Mouse (Mus musculus) forebrain, embryonic 12.5 days (tissue): ENCODE measurements around the gene Ppp3r1. TPM values are rescaled to one million over a fixed set of nuclear protein-coding genes. Genes with fewer than 3 reads are reported as not detected.

Experiments
- ATAC-seq: fragments of 200-750 bp; cut with Nextera tagmentation; 2 replicates; pipeline ENCODE4 v1.8.0; 2017; ENCODE audit warnings: moderate TSS enrichment; ENCODE audit not compliant: low FRiP score
- H3K27ac ChIP-seq: fragments of 300-500 bp; sonication (generic); 2 replicates; pipeline ENCODE4 v1.5.1; 2016; ENCODE audit warnings: mild to moderate bottlenecking
- H3K27me3 ChIP-seq: fragments of 300-500 bp; sonication (generic); 2 replicates; pipeline ENCODE4 v1.6.1; 2016; ENCODE audit warnings: mild to moderate bottlenecking
- H3K36me3 ChIP-seq: fragments of 300-500 bp; sonication (generic); replicated peaks from 2 replicates; pipeline ENCODE4 v1.6.1; 2016; ENCODE audit warnings: mild to moderate bottlenecking
- H3K4me1 ChIP-seq: fragments of 300-500 bp; sonication (generic); 2 replicates; pipeline ENCODE4 v1.6.1; 2016
- H3K4me2 ChIP-seq: fragments of 300-500 bp; sonication (generic); 2 replicates; pipeline ENCODE4 v1.6.1; 2016; ENCODE audit warnings: mild to moderate bottlenecking, moderate library complexity
- H3K4me3 ChIP-seq: fragments of 300-500 bp; sonication (generic); replicated peaks from 2 replicates; pipeline ENCODE4 v1.5.1; 2016; ENCODE audit warnings: mild to moderate bottlenecking
- H3K9ac ChIP-seq: fragments of 300-500 bp; sonication (generic); 2 replicates; pipeline ENCODE4 v1.6.1; 2016; ENCODE audit warnings: mild to moderate bottlenecking
- H3K9me3 ChIP-seq: fragments of 300-500 bp; sonication (generic); 2 replicates; pipeline ENCODE4 v1.6.1; 2016
- WGBS: fragments of 180-500 bp; shearing (Covaris S2); methylation state at CpG from one replicate; pipeline ENCODE4 v1.1.7; 2016; 5-methylcytosine and 5-hydroxymethylcytosine counted together
- polyA plus RNA-seq: library from polyadenylated mRNA; unstranded; fragments of >200 nt; fragmentation: Nextera tagmentation; extraction: Ambion mirVana; gene quantifications from 2 replicates; pipeline ENCODE4 v1.2.1, GENCODE M21; 2016

The Ppp3r1 gene
- polyA plus RNA-seq, 1 experiment from 2014 or later, result 113 TPM

DNA sequence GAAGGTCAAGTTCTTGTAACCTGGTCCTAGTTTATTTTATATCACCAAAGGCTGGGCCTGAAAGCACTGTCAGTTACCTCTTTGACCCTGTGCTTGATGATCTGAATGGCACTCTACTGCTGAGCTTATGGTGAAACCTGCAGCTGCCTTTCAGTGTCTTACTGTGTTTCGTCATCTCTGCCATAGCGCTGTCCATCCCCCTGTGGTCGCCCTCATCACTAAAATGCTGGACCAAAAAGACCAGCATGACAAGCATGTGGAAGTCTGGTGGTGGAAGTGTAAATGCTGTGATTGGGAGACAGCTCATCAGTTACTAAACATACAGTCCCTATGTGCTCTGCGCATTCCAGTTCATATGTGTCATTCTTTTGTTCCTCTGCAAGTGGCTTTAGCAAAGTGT lies 13.2 kb downstream of the Ppp3r1 start:
- Histone ChIP-seq H3K9me3 (peaks cover 9% of the 10 kb centered on the region; the same call in 1 of the 2 replicates), H3K27ac (no peak overlapping the region), H3K36me3 (peaks cover 8% of the 10 kb centered on the region), H3K9ac (no peak overlapping the region), H3K4me2 (no peak overlapping the region), H3K4me3 (no peak overlapping the region), H3K4me1 (no peaks in the 10 kb centered on the region; the same call in 1 of the 2 replicates), H3K27me3 (no peaks in the 10 kb centered on the region)
- 96% methylated on average over 4 of the region's 4 CpGs for WGBS
- ATAC-seq, result no peak

DNA sequence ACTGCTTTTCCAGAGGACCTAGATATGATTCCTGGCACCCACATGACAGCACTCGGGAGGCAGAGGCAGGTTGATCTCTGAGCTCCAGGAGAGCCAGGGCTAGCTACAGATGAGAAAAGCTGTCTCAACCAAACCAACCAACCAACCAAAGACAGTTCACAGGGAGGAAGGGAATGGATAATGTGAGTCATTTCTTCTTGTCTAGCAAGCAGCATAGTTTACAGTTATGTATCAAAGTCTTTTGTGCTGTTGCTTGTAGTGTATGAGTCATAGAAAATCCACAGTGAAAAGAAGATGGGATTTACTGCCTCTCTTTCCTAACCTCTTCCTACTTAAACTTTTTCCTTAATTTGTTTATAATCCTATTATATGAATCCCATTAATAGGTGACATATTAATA lies 17.6 kb downstream of the Ppp3r1 start:
- no peak for ATAC-seq
- WGBS, result 93% methylated on average over 1 of the region's 1 CpGs

DNA sequence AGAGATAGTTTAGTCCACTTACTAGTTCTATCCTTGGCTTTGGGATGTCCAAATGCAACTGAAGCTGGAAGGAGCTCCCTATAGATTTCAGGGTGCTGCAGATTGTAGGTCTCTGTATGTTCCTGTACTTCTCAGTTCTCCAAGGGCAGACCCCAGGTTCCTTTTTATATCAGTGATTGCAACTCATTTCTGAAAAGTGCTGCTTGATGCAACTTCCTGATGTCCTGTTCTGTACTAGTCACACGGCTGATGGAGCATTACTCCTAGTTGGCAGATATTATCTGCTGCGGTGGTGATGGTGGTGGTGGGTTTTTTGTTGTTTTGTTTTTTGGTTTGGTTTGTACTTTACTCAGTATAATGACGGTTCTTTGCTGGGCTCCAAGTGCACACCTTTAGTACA lies 21.7 kb downstream of the Ppp3r1 start:
- Histone ChIP-seq H3K27ac (no peak overlapping the region), H3K36me3 (no peaks in the 10 kb centered on the region), H3K4me1 (no peaks in the 10 kb centered on the region), H3K4me3 (no peak overlapping the region), H3K9ac (no peak overlapping the region), H3K9me3 (no peaks in the 10 kb centered on the region), H3K4me2 (no peak overlapping the region), H3K27me3 (no peaks in the 10 kb centered on the region)
- 93% methylated on average over 3 of the region's 3 CpGs for WGBS
- no peak for ATAC-seq

More for the DNA sequence above, 17.6 kb downstream of the Ppp3r1 start:
- Histone ChIP-seq H3K27me3 (no peaks in the 10 kb centered on the region), H3K9me3 (peaks cover 9% of the 10 kb centered on the region; the same call in 1 of the 2 replicates), H3K4me1 (no peaks in the 10 kb centered on the region), H3K36me3 (peaks cover 8% of the 10 kb centered on the region), H3K27ac (no peak overlapping the region), H3K4me2 (no peak overlapping the region), H3K9ac (no peak overlapping the region), H3K4me3 (no peak overlapping the region)

DNA sequence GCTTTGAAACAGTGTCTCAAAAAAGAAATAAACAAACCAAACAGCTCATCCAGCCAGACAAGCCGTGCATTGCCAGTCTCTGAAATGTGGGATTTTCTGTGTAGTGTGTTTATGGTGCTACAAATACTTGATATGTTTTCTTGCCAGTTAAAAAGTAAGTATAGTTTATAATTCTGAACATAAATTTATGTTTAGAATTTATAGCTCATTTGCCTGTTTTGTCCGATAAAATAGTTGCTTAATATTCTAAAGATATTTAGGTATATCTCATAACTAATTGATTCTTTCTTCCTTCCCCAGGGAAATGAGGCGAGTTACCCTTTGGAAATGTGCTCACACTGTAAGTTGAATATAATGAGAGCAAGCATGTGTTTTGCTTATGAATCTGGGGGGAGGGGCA lies 22.7 kb downstream of the Ppp3r1 start, which contains the start of gene Wdr92:
Gene Wdr92 (plus strand): TSS at position 301 of the 400 bp plus-strand sequence.
- Histone ChIP-seq H3K27ac (no peak within 1 kb of the TSS), H3K4me2 (no peak within 1 kb of the TSS), H3K4me3 (no peak within 1 kb of the TSS), H3K4me1 (no peaks in the 10 kb centered on the region), H3K9me3 (no peaks in the 10 kb centered on the region), H3K36me3 (no peaks in the 10 kb centered on the region), H3K9ac (no peak within 1 kb of the TSS), H3K27me3 (no peaks in the 10 kb centered on the region)
- ATAC-seq, result no peak
- 80% methylated on average over 3 of the region's 3 CpGs for WGBS

DNA sequence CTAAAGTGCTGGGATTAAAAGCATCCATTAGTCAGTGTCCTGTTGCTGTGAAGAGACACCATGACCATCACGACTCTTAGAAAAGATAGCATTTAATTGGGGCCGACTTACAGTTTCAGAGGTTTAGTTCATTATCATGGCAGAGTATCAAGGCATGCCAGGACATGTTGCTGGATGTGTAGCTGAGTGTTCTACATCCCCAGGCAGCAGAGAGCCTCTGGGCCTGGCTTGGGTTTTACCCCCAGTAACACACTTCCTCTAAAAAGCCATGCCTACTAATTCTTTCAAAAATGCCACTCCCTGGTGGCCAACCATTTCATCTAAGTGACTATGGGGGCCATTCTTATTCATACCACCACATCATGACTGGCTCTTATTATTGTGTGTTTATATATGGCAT lies 24.1 kb downstream of the Ppp3r1 start:
- H3K27ac ChIP-seq, result no peak overlapping the region
- no peak overlapping the region for H3K9ac ChIP-seq
- H3K27me3 ChIP-seq, result no peaks in the 10 kb centered on the region
- no peak overlapping the region for H3K4me3 ChIP-seq
- 94% methylated on average over 2 of the region's 2 CpGs for whole genome bisulfite sequencing
- H3K4me1 ChIP-seq, result no peaks in the 10 kb centered on the region
- ATAC-seq, result no peak
- H3K4me2 ChIP-seq, result no peak overlapping the region
- H3K36me3 ChIP-seq, result no peaks in the 10 kb centered on the region
- H3K9me3 ChIP-seq, result no peaks in the 10 kb centered on the region

DNA sequence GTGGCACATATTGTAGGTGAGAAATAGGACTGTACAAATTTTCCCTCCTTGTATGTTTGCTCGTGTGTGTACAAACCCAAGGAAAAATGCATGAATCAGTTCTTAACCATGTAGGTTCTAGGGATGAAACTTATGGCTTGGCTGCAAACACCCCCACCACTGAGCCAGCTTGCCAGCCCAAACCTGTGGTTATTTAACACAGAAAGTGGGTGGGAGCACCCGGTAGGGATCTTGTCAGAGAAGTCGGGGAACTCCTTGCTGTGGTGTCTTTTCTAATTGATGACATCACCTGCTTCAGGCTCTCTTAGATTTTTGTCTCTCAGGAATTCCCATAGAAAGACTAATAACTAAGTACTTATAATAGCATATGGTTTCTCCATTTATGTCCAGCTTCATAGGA lies 28.6 kb downstream of the Ppp3r1 start:
- Histone ChIP-seq H3K27me3 (no peaks in the 10 kb centered on the region), H3K9ac (no peak overlapping the region), H3K27ac (no peak overlapping the region), H3K4me3 (no peak overlapping the region), H3K36me3 (0 out of 2 replicates have a peak, but pooled peaks cover 2% of the 10 kb centered on the region), H3K4me2 (no peak overlapping the region), H3K4me1 (peaks cover 14% of the 10 kb centered on the region), H3K9me3 (no peaks in the 10 kb centered on the region)
- no peak for ATAC-seq
- WGBS, result 78% methylated on average over 3 of the region's 3 CpGs

DNA sequence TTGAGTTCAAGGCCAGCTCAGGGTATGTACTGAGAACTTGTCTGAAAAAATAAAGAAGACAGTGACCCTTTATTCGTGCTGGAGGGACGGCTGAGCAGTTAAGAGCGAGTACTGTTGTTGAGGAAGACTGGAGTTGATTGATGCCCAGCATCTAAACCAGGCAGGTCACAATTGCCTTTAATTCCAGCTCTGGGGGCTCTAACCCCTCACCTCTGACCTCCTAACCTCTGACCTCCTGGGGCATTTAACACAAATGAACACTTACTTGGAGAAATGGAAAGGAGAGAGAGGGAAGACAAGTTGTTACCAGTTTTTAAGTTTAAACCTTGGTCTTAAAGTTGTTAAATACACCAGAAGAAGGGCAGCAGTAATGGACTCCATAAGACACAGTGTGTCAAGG lies 29.7 kb downstream of the Ppp3r1 start:
- Histone ChIP-seq H3K4me1 (peaks cover 14% of the 10 kb centered on the region), H3K9me3 (no peaks in the 10 kb centered on the region), H3K4me2 (no peak overlapping the region), H3K4me3 (no peak overlapping the region), H3K36me3 (0 out of 2 replicates have a peak, but pooled peaks cover 2% of the 10 kb centered on the region), H3K27ac (no peak overlapping the region), H3K27me3 (no peaks in the 10 kb centered on the region), H3K9ac (no peak overlapping the region)
- ATAC-seq, result no peak
- 50% methylated on average over 3 of the region's 3 CpGs for WGBS

DNA sequence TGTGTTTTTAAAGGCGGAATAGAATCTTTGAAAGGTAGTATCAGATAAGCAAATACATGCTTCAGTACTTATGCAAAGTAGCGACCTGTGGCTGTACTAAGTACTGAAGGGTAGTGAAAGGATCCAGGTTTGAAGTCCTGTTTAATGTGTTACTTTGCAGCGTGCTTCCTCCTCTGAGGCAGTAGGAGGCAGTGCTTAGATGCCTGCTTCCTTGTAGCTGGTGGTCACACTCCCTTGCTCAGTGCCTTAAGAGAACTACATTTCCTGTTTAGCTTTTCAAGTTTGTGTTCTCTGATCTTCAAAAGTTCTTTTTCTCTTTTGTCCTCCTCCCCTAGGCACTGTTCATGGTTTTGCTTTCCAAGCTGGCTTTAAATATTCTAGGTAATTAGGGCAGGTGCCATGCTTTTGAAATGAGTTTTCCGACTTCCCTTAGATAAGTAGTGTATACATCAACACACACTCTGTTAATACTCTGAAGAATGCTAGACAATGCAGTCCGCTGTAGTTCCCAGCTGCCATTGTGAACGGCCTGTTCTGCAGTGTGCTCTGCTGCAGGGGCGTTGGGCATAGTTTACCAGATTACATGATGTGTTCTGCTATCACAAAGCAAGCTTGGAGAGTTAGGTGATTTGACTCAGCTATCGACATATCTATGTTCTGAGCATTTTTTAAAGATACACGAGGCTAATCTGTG lies 33.2 kb downstream of the Ppp3r1 start:
- Histone ChIP-seq H3K9ac (no peak overlapping the region), H3K4me2 (no peak overlapping the region), H3K4me3 (no peak overlapping the region), H3K27me3 (no peaks in the 10 kb centered on the region), H3K4me1 (peaks cover 14% of the 10 kb centered on the region), H3K36me3 (peaks cover 32% of the 10 kb centered on the region), H3K9me3 (no peaks in the 10 kb centered on the region), H3K27ac (no peak overlapping the region)
- ATAC-seq, result no peak
- 47% methylated on average over 9 of the region's 9 CpGs for WGBS

DNA sequence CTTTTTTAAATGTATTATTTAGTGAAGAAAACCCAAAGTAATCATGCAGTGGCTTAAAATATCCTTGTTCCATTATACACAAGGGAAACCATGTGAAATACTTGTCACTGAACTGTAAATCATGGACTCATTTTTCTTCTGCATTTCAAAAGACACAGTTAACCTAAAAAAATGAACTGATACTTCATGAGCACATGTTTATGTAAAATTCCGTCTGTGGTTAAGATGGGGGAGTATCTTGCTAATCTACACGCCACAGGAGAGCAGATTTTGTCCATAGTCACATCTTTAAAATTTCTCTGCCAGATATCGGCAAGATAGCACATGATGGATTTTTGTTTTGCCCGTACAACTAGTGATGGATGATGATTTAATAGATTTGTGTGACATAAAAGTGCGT lies 40.1 kb downstream of the Ppp3r1 start:
- H3K27ac ChIP-seq, result no peak overlapping the region
- H3K4me1 ChIP-seq, result no peaks in the 10 kb centered on the region
- no peak overlapping the region for H3K9ac ChIP-seq
- no peaks in the 10 kb centered on the region for H3K27me3 ChIP-seq
- peaks cover 64% of the 10 kb centered on the region for H3K36me3 ChIP-seq
- H3K9me3 ChIP-seq, result no peaks in the 10 kb centered on the region
- no peak overlapping the region for H3K4me2 ChIP-seq
- WGBS, result 94% methylated on average over 5 of the region's 5 CpGs
- no peak overlapping the region for H3K4me3 ChIP-seq
- ATAC-seq, result no peak

DNA sequence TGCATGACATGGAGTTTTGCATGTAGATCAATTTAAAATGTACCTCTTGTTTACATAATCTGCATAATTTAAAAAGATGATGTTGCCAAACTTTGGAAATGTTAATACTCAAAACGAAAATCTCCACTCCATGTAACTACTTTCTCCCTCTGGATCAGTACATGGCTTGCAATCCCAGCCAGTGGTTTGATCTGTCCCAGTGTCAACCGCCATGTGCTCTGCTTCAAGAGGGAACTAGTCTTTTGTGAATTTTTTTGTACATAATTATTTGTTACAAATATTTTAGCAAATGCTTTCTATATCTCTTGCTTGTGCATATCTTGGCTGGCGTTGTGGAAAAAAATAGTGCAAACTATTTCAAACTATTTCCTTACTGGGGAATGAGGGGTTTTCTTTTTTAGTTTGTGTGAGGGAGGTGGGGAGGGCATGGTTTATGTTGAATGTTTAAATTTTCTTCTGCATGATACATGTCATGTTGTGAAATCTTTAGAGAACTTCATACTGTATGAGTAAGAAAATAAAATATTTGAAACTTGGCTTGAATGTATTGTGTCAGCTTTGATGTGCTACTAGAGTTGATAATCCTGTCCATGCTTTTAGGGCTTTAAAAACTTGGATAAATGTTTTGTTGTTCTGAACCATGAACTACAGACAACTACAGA lies 40.9 kb downstream of the Ppp3r1 start:
- Histone ChIP-seq H3K4me3 (no peak overlapping the region), H3K4me1 (no peaks in the 10 kb centered on the region), H3K9me3 (no peaks in the 10 kb centered on the region), H3K9ac (no peak overlapping the region), H3K4me2 (no peak overlapping the region), H3K36me3 (peaks cover 58% of the 10 kb centered on the region), H3K27ac (no peak overlapping the region), H3K27me3 (no peaks in the 10 kb centered on the region)
- 92% methylated on average over 3 of the region's 3 CpGs for WGBS
- no peak for ATAC-seq

DNA sequence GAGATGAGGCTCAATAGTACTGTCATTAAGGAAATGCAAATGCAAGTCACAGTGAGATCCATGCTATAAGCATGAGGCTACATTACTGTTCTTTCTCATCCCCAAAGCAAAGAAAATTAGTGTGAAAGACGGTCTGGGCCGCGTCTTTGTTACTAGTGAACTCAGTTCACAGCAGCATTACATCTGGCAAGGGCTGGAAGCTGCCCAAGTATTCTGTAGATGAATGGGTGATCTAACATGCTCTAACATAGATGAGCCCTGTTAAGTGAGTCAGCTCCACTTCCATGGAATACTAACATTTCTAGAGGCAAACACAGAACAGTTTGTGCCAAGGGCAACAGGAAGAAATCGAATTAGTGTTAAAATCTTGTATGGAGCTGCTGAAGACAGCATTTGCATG lies 41.9 kb downstream of the Ppp3r1 start:
- Histone ChIP-seq H3K4me2 (no peak overlapping the region), H3K27ac (no peak overlapping the region), H3K4me3 (no peak overlapping the region), H3K27me3 (no peaks in the 10 kb centered on the region), H3K9me3 (no peaks in the 10 kb centered on the region), H3K4me1 (no peaks in the 10 kb centered on the region), H3K9ac (no peak overlapping the region), H3K36me3 (peaks cover 51% of the 10 kb centered on the region)
- WGBS, result 96% methylated on average over 4 of the region's 4 CpGs
- no peak for ATAC-seq

DNA sequence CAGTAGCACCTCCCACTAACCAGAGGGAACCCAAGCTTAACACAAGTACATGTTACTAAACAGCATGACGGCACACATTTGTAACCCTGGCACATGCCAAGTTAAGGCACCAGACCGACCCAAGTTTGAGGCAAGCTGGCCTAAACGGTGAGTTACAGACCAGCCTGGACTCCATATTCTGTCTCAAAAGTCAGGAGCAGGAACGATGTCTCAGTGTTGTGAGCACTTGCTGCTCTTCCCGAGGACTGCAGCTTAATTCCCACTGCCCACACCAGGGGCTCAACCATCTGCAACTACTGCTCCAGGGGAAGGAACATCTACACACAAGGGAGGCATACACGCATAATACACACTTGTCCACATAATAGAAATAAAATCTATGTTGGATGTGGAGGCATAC lies 43.4 kb downstream of the Ppp3r1 start:
- H3K4me2 ChIP-seq, result no peak overlapping the region
- WGBS, result 86% methylated on average over 6 of the region's 6 CpGs
- no peak overlapping the region for H3K27ac ChIP-seq
- H3K4me1 ChIP-seq, result no peaks in the 10 kb centered on the region
- no peaks in the 10 kb centered on the region for H3K27me3 ChIP-seq
- peaks cover 49% of the 10 kb centered on the region for H3K36me3 ChIP-seq
- H3K9ac ChIP-seq, result no peak overlapping the region
- no peak overlapping the region for H3K4me3 ChIP-seq
- H3K9me3 ChIP-seq, result no peaks in the 10 kb centered on the region
- ATAC-seq, result no peak
